Mouse (Mus musculus) E14TG2a.4 (cell line): ENCODE results near the gene Hist1h2bp.

Experiments used
- CTCF ChIP-seq: conservative IDR thresholded peaks from 2 replicates; pipeline ENCODE4 v1.5.1; 2014; ENCODE audit warnings: low read length
- NANOG ChIP-seq: IDR thresholded peaks from 2 replicates; pipeline ENCODE4 v1.6.1; 2014; ENCODE audit warnings: borderline replicate concordance, low read length, mixed read lengths

- TF ChIP-seq CTCF (no peak), NANOG (no peak)
Measured at GRCm38 (mm10) chr13:21828511-21828910, 41.2 kb downstream of the Hist1h2bp start.
